Mouse (Mus musculus) neutrophil, adult 83 days (primary cell): ENCODE measurements around the gene Grip2. TPM values are rescaled to one million over a fixed set of nuclear protein-coding genes. Genes with fewer than 3 reads are reported as not detected.

Experiments used
- total RNA-seq, 2 experiments: library from RNA; stranded (reverse); gene quantifications; one replicate each; pipeline ENCODE4 v1.2.4; 2023

Gene Grip2
- total RNA-seq: not detected

DNA sequence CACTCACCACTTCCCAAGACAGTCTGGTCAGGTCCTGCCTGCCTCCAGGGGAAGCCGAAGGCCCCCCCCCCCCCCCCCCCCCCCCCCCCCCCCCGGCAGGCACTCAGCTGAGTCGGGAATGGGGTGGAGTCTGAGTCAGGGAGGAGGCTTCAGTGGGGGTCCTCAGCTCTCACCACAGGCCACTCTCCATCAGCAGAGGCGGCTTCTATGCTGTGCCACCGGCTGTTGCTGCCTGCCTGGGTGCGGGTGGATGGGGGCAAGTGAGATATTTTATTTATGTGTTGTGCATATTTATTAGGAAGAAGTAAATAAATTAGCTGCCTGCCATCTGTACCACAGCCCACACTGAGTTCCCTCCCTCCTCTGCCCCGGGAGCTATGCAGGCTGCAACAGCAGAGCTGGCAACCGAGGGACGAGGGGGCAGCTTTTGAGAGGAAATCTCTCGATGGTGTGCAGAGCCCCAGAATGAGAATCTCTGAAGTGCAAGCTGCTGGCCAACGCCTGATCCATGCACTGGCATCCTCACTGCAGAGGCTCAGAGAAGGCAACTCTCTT, at the start of gene Grip2:
Gene Grip2 (minus strand): TSS at position 235 of the 555 bp plus-strand sequence.

Other genes starting within 250 kb of the Grip2 start
- 100 to 1,000 TPM; 195 to 242 TPM for gene Slc6a6, start 143.2 kb downstream of the Grip2 start, total RNA-seq
- gene Ccdc174, start 50.8 kb upstream of the Grip2 start, total RNA-seq: 10 to 100 TPM; 18.6 to 22.7 TPM
- under 1 TPM; 0.70 to 0.82 TPM for gene 4930590J08Rik, start 75.6 kb upstream of the Grip2 start, total RNA-seq
- under 1 TPM in 1 of 2 experiments, not detected in 1; 0.13 TPM for gene Fgd5, start 151.6 kb upstream of the Grip2 start, total RNA-seq